Mouse (Mus musculus) heart, embryonic 16.5 days (tissue): ENCODE results near the gene Zfp654. TPM values are rescaled to one million over a fixed set of nuclear protein-coding genes. Genes with fewer than 3 reads are reported as not detected.

Experiments
- ATAC-seq: fragments of 200-750 bp; cut with Nextera tagmentation; replicated peaks from 2 replicates; pipeline ENCODE4 v1.8.0; 2017; ENCODE audit warnings: moderate number of reproducible peaks; ENCODE audit not compliant: insufficient read depth, low FRiP score; ENCODE audit errors: extremely low read depth
- H3K27ac ChIP-seq: fragments of 300-500 bp; sonication (generic); 2 replicates; pipeline ENCODE4 v1.5.1; 2014; ENCODE audit warnings: mild to moderate bottlenecking, low read length, control low read depth, moderate library complexity
- H3K27me3 ChIP-seq: fragments of 300-500 bp; sonication (generic); 2 replicates; pipeline ENCODE4 v1.6.1; 2014; ENCODE audit warnings: low read length, mixed read lengths; ENCODE audit not compliant: control insufficient read depth, insufficient read depth
- H3K36me3 ChIP-seq: fragments of 300-500 bp; sonication (generic); 2 replicates; pipeline ENCODE4 v1.6.1; 2014; ENCODE audit not compliant: control insufficient read depth, insufficient read depth
- H3K4me1 ChIP-seq: fragments of 300-500 bp; sonication (generic); 2 replicates; pipeline ENCODE4 v1.6.1; 2014; ENCODE audit warnings: low read length, mixed read lengths; ENCODE audit not compliant: control insufficient read depth, insufficient read depth
- H3K4me2 ChIP-seq: fragments of 300-500 bp; sonication (generic); 2 replicates; pipeline ENCODE4 v1.6.1; 2014; ENCODE audit warnings: low read depth, mild to moderate bottlenecking, control low read depth, low read length
- H3K4me3 ChIP-seq: fragments of 300-500 bp; sonication (generic); 2 replicates; pipeline ENCODE4 v1.5.1; 2014; ENCODE audit warnings: mild to moderate bottlenecking, control low read depth, low read length
- H3K9ac ChIP-seq: fragments of 300-500 bp; sonication (generic); 2 replicates; pipeline ENCODE4 v1.6.1; 2014; ENCODE audit warnings: low read length, control low read depth
- H3K9me3 ChIP-seq: fragments of 300-500 bp; sonication (generic); replicated peaks from 2 replicates; pipeline ENCODE4 v1.6.1; 2016; ENCODE audit warnings: low read length; ENCODE audit not compliant: control insufficient read depth
- WGBS: fragments of 180-500 bp; shearing (Covaris S2); extraction: QIAGEN DNeasy Blood & Tissue Kit; methylation state at CpG from one replicate; pipeline ENCODE4 v1.1.7; 2014; 5-methylcytosine and 5-hydroxymethylcytosine counted together
- polyA plus RNA-seq: library from polyadenylated mRNA; unstranded; fragments of >200 nt; fragmentation: Nextera tagmentation; extraction: Ambion mirVana; gene quantifications from 2 replicates; pipeline ENCODE4 v1.2.1, GENCODE M21; 2015

The Zfp654 gene
- 4.8 and 5.5 TPM in 2 replicates for polyA plus RNA-seq

GRCm38 (mm10) chr16:64851563-64852362, at the start of gene Zfp654, which contains the start of gene Cggbp1:
Gene Zfp654, minus strand, starts transcription at chr16:64851652.
Gene Cggbp1, plus strand, starts transcription at chr16:64851996.
- Histone ChIP-seq H3K4me3 (peak within 1 kb of the TSS; percentile 85), H3K27ac (peak within 1 kb of the TSS; percentile 99), H3K4me2 (peak within 1 kb of the TSS; percentile 84), H3K9me3 (no peaks in the 10 kb centered on the region), H3K36me3 (peaks cover 12% of the 10 kb centered on the region), H3K4me1 (peaks cover 13% of the 10 kb centered on the region), H3K27me3 (no peaks in the 10 kb centered on the region), H3K9ac (peak within 1 kb of the TSS; percentile 95)
- peak; percentile 100 for ATAC-seq
- 0% methylated on average over 70 of the region's 85 CpGs for WGBS

GRCm38 (mm10) chr16:64899084-64899483, 47.6 kb upstream of the Zfp654 start:
- no peaks in the 10 kb centered on the region for H3K4me1 ChIP-seq
- H3K36me3 ChIP-seq: no peaks in the 10 kb centered on the region
- no peak overlapping the region for H3K4me3 ChIP-seq
- H3K9ac ChIP-seq: no peak overlapping the region
- H3K27me3 ChIP-seq: no peaks in the 10 kb centered on the region
- WGBS: 67% methylated on average over 2 of the region's 2 CpGs
- H3K4me2 ChIP-seq: no peak overlapping the region
- ATAC-seq: no peak
- H3K9me3 ChIP-seq: no peaks in the 10 kb centered on the region
- no peak overlapping the region for H3K27ac ChIP-seq

- no peak overlapping the region for H3K27ac ChIP-seq
- H3K4me2 ChIP-seq: no peak overlapping the region
- WGBS: 88% methylated on average over 3 of the region's 3 CpGs
- H3K4me3 ChIP-seq: no peak overlapping the region
- H3K27me3 ChIP-seq: no peaks in the 10 kb centered on the region
- peaks cover 3% of the 10 kb centered on the region; the same call in 1 of the 2 replicates for H3K9me3 ChIP-seq
- H3K9ac ChIP-seq: no peak overlapping the region
- no peak for ATAC-seq
- no peaks in the 10 kb centered on the region for H3K4me1 ChIP-seq
- no peaks in the 10 kb centered on the region for H3K36me3 ChIP-seq
These were observed 38.0 kb upstream of the Zfp654 start for GRCm38 (mm10) chr16:64889496-64889895.

GRCm38 (mm10) chr16:64885547-64885946, 34.1 kb upstream of the Zfp654 start:
- Histone ChIP-seq H3K9me3 (peaks cover 3% of the 10 kb centered on the region; the same call in 1 of the 2 replicates), H3K27me3 (no peaks in the 10 kb centered on the region), H3K27ac (no peak overlapping the region), H3K36me3 (no peaks in the 10 kb centered on the region), H3K9ac (no peak overlapping the region), H3K4me3 (no peak overlapping the region), H3K4me1 (peaks cover 5% of the 10 kb centered on the region; the same call in 1 of the 2 replicates), H3K4me2 (no peak overlapping the region)
- no peak for ATAC-seq
- 50% methylated on average over 4 of the region's 4 CpGs for WGBS

- no peak overlapping the region for H3K4me2 ChIP-seq
- no peaks in the 10 kb centered on the region for H3K27me3 ChIP-seq
- H3K4me3 ChIP-seq: no peak overlapping the region
- no peak overlapping the region for H3K27ac ChIP-seq
- H3K36me3 ChIP-seq: no peaks in the 10 kb centered on the region
- H3K4me1 ChIP-seq: peaks cover 5% of the 10 kb centered on the region; the same call in 1 of the 2 replicates
- no peak overlapping the region for H3K9ac ChIP-seq
- H3K9me3 ChIP-seq: peaks cover 3% of the 10 kb centered on the region; the same call in 1 of the 2 replicates
- ATAC-seq: no peak
- WGBS: 22% methylated on average over 3 of the region's 3 CpGs
These were observed 33.7 kb upstream of the Zfp654 start for GRCm38 (mm10) chr16:64885142-64885541.

- Histone ChIP-seq H3K4me2 (0 out of 2 replicates have a peak overlapping the region, but pooled peaks have one; percentile 0), H3K4me3 (no peak overlapping the region), H3K27ac (no peak overlapping the region), H3K4me1 (peaks cover 5% of the 10 kb centered on the region; the same call in 1 of the 2 replicates), H3K36me3 (no peaks in the 10 kb centered on the region), H3K9ac (no peak overlapping the region), H3K9me3 (peaks cover under 1% of the 10 kb centered on the region; the same call in 1 of the 2 replicates), H3K27me3 (no peaks in the 10 kb centered on the region)
- no peak for ATAC-seq
- 11% methylated on average over 3 of the region's 3 CpGs for WGBS
These were observed 33.0 kb upstream of the Zfp654 start for GRCm38 (mm10) chr16:64884420-64884838.

GRCm38 (mm10) chr16:64883896-64884295, 32.4 kb upstream of the Zfp654 start:
- WGBS: 22% methylated on average over 5 of the region's 5 CpGs
- Histone ChIP-seq H3K4me1 (peaks cover 5% of the 10 kb centered on the region; the same call in 1 of the 2 replicates), H3K27me3 (no peaks in the 10 kb centered on the region), H3K4me3 (no peak overlapping the region), H3K9ac (no peak overlapping the region), H3K36me3 (no peaks in the 10 kb centered on the region), H3K27ac (no peak overlapping the region), H3K4me2 (0 out of 2 replicates have a peak overlapping the region, but pooled peaks have one; percentile 0), H3K9me3 (no peaks in the 10 kb centered on the region; the same call in 1 of the 2 replicates)
- ATAC-seq: no peak

GRCm38 (mm10) chr16:64881442-64881841, 30.0 kb upstream of the Zfp654 start:
- Histone ChIP-seq H3K9ac (no peak overlapping the region), H3K36me3 (no peaks in the 10 kb centered on the region), H3K27ac (no peak overlapping the region), H3K9me3 (no peaks in the 10 kb centered on the region), H3K4me2 (no peak overlapping the region), H3K4me3 (no peak overlapping the region), H3K27me3 (no peaks in the 10 kb centered on the region), H3K4me1 (peaks cover 5% of the 10 kb centered on the region; the same call in 1 of the 2 replicates)
- no peak for ATAC-seq
- WGBS: 73% methylated on average over 2 of the region's 2 CpGs

- H3K9me3 ChIP-seq: no peaks in the 10 kb centered on the region
- no peak overlapping the region for H3K9ac ChIP-seq
- H3K4me3 ChIP-seq: no peak overlapping the region
- H3K27ac ChIP-seq: no peak overlapping the region
- peaks cover 5% of the 10 kb centered on the region; the same call in 1 of the 2 replicates for H3K4me1 ChIP-seq
- no peak overlapping the region for H3K4me2 ChIP-seq
- no peaks in the 10 kb centered on the region for H3K36me3 ChIP-seq
- no peak for ATAC-seq
- H3K27me3 ChIP-seq: no peaks in the 10 kb centered on the region
- WGBS: 67% methylated on average over 3 of the region's 3 CpGs
These were observed 29.5 kb upstream of the Zfp654 start for GRCm38 (mm10) chr16:64880986-64881385.
